Mouse (Mus musculus) ovary, postnatal 36 days (tissue): Measurements from ENCODE around the gene Scn3a.
A peak's percentile ranks its signal among the peaks of the same experiment; 100 is the strongest.

Source experiments
- DNase-seq: peaks from one replicate; pipeline ENCODE4 v3.0.0; 2022; ENCODE audit warnings: low spot score, mixed read lengths

Scn3a gene

GRCm38 (mm10) chr2:65566793-65567787 lies at the start of gene Scn3a:
Gene Scn3a (minus strand): TSS chr2:65567627.
- DNase-seq = peak; percentile 16

GRCm38 (mm10) chr2:65611887-65612286 lies 44.5 kb upstream of the Scn3a start:
- no peak for DNase-seq

DNA sequence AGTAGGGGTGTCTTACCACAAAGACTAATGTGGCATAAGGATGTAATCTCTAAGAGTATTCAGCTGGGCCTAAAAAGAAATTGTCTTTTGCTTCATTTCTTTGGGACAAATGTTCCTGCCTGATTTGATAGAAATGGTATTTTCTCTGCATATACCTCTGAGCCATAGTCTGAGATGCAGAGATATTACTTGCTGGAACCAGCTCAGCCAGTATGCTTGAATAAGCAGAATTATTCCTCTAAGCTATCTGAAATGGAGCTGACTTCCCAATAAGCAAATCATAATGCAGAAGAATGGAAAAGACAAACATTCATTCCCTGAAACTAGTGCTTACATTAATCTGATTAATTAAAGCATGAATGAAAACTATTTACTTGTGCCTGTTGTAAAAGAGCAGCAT lies 40.4 kb upstream of the Scn3a start:
- DNase-seq = no peak

DNA sequence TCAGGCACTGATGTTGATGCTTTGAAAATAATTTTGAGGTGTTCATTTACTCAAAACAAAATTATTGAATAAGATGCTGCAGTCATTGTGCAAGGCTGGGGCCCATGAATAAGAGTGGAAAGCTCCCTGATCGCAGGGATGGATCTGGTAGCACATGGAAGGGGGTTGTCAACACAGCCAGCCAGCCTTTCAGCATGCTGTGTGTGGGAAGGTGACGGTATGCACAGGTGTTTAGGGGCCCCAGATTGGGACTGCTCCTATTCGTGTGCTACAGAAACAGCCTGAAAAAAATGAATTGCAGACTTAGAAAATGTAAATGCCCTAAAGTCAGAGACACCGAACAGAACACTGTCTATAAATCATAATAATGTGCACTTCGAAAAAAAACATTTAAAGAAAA lies 20.3 kb upstream of the Scn3a start:
- DNase-seq = no peak

GRCm38 (mm10) chr2:65567925-65568324 lies 498 bp upstream of the Scn3a start:
- DNase-seq = no peak

GRCm38 (mm10) chr2:65563898-65564297 lies 3.5 kb downstream of the Scn3a start:
- no peak for DNase-seq

DNA sequence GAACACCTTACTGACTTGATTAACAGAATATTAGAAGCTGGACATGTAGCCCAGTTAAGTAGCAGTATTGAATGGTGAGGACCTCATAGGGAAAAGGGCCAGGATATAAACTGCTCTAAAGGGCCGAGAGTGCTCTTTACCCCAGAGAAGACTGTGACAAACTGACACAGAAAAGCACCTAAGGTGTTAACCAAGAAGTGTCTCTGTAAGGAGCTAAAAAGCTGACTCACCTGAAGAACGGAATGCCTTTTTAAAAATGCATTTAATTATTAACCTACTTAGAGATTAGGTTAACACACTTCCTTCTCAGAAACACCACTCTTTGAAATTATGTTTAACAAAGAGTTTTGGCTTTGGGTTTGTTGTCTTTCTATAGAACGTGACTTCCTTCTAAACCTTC lies 9.7 kb downstream of the Scn3a start:
- DNase-seq = no peak

DNA sequence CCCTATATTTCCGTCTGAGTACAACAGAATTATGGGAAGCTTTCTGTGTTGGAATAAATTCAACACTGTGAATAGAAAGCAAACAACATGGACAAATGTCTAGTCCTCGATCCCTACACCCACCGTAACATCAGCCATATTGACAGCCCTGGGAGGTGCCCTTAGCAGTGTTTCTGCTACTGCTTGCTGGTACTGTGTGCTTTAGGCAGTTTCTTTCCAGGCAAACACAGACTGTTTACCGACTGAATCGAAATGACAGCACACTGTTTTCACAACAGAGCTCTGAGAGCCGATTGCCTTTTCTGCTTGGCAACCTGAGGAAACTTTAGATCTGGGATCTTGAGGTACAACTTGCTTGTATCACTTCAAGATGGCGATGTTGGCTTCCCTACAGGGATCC lies 12.8 kb downstream of the Scn3a start:
- no peak for DNase-seq

DNA sequence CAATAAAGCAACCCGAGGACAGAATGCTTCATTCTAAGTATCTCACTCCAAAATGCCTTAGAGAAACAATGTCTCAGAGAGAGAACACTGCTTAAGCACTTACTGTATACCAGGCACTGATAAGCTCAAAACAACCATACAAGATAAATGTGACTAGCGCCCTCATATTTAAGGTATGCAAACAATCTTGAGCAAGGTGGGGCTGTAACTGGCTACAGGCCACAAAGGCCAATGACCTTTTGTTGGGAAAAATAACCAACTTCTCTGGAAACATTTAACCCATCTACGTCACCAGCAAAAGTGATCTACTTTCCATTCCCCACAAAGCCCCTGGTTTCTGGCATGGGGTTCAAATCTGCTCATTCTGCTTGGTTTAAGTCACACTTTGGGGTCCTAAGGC lies 14.0 kb downstream of the Scn3a start:
- no peak for DNase-seq

DNA sequence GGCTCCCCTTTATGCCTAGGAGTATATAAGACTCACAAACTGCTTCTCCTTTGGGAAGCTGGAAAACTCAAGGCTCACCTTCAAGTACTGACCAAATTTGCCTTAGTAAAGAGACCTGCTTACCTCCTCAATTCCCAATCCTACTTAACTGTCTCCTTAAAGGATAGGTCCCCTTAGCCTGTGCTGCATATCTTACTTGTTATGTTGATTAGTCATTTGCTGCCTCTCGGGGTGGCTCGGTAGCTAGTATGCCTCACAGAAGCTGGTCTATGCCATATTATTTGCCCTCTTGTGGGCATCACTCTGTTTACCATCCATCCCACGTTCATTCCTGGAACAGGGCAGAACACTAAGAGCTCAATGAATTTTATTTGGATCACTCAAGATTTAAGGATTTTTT lies 14.7 kb downstream of the Scn3a start:
- no peak for DNase-seq

DNA sequence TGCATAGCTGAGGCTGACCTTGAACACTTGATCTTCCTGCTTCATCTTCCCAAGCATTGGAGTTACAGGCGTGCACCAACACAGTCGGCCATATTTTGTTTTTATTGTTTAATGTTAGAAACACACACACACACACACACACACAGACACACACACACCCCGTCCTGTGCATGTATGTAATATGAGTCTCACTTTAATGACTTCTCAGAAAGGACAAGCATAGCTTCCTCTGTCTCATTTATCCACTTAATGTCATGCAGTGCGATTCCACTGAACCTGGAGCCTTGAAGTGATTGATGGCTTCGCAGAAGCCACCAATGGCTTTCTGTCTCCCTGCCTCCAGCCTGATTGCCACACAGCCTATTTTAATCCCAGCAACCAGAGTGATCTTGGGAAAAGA lies 15.2 kb downstream of the Scn3a start:
- DNase-seq = no peak

DNA sequence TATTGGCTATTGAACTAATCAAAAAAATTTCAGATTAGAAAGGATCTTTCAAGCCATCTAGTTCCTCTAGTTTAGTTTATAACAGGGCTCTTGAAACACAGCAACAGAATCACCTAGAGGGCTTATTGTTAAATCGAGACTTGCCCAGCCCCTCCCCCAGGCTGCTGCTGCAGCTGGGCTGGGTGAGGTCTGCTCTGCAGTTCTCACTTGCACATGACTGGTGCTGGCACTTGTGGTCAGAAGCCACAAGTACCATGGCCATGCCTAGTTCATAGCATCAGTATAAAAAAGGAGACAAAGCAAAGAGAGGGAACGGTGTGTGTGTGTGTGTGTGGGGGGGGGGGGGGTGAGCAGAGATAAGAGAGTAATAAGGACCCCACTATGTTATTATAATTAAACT lies 15.7 kb downstream of the Scn3a start:
- DNase-seq = no peak

- no peak for DNase-seq
These were observed 16.9 kb downstream of the Scn3a start for GRCm38 (mm10) chr2:65550564-65550963.

DNA sequence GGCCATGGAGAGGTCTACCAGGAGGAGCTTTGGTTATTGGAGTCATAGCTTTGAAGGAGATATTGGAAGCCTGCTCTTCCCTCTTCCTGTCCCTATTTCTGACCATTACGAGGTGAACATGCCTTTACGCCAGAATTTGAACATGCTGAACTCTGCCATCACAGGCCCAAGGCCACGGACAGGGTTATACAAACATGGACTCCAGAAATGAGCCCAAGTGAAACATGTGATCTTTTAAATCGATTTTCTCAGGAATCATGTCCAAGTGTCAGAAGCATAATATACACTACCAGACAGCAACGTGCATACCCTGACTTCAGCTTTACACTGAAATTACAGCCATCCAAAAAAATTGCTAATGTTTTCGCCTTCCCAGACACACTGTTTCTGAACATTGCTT lies 18.8 kb downstream of the Scn3a start:
- DNase-seq = no peak

DNA sequence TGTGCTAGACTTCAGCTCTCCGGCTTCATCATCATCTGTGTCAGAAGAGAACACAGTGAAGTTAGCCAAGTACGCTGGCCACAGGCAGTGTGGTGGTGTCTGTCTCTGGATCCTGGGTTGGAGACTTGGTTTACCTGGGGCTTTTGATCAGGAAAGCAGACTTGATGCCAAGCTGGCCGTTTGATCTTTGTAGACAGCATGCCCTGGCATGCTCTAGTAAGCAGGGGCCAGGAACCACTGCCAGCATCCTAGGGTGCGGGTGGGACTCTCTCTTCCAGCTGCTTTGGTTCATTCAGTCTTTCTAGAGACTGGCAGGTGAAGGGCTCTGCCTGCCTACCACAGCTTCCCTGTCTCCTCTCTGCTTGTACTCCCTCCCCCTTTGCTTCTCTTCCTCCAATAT lies 20.1 kb downstream of the Scn3a start:
- DNase-seq = no peak

DNA sequence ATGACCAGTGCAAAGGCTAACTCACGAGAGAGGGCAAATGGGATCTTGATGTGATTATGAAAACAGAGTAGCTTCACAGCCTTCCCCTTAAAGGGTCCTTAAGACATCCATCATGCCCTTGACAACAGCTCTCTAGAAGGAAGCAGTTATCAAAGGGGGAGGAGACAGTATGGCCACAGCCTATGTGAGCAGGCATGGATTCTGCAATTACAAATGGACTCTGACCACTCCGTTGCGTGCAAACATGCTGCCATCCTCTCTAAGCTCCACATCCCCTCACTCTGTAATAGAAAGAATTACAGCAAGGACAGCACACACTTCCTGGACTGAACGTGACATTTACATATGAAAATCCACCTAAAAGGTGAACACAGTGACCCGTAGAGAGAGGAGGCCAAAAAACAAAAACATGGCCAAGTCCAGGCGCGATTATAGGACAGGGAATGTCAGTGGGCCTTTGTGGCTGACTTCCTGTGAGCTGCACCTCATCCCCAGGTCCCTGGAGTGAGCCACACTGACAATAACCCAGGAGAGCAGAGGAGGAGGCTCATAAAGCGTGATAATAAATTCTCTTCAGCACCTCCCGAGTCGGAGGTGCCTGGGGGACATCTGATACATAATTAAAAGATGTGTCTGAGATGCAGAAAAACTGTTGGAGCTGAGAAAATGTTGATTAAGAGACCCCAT lies 24.4 kb downstream of the Scn3a start:
- no peak for DNase-seq

DNA sequence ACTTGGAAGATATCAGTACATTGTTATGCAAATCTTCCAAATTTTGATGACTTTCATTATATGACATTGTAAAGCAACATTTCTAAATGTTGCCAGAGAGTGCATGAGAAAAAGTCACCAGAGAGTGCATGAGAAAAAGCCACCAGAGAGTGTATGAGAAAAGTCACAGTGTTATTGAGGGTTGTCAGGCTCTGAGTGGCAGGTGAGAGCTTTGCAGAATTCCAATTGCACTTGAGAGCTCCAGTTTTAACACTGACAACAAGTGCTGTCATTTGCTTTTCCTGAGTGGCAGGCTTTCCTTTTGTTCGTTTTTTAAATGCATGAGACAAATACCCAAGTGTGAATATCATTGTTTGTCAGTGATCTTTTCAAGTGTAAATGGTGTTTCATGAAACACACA lies 25.6 kb downstream of the Scn3a start:
- no peak for DNase-seq

GRCm38 (mm10) chr2:65538436-65538835 lies 29.0 kb downstream of the Scn3a start:
- DNase-seq = no peak

DNA sequence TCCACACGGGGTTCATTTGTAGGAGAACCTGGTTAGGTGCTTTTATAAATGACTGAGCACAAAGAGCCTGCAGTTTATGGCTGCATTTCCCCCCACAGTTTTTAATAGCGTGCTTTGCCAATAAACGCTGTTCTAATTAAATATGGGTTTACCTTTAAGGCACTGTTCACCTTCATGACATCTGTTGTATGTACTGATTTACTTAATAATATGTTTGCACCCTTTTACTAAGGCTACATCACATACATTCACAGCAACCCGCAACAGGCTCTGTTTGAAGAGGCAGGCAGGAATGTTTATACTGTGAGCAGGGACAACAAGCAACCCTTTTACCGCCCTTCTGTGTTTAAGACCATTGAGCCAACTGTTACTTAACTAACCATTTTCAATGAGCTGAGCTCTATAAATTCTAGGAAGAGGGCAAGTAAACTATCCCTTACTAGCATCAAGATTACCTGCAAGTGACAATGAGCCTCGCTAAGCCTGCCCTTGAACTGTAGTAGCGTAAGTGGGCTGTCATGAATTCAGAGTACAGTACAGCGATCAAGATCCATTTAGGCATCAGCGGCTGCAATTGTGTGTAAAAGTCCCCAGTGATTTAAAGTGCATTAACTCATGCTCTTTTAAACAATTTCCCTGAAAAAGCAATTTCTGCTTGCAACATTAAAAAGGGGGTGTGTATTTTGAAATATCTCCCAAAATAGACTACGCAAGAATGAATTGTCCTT lies 35.1 kb downstream of the Scn3a start:
- no peak for DNase-seq

- no peak for DNase-seq
These were observed 38.3 kb downstream of the Scn3a start for GRCm38 (mm10) chr2:65529148-65529547.

DNA sequence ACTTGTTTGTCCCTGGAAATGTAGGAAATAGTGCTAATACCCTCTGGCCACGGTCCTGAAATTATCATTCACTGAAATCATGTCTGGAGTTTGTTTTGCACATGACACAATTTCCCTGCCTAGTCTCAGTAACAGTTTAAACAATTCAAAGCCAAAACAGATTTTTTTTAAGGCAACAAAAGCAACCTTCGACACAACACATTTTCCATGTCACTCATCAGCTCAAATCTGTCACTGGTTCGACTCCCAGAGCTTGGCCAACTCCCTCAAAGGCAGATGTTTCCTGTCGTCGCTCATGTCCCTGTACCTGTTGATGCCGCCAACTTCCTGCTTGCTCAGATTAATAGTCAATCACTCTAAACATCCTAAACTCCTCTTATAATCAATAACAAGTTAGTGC lies 50.7 kb downstream of the Scn3a start:
- no peak for DNase-seq

DNA sequence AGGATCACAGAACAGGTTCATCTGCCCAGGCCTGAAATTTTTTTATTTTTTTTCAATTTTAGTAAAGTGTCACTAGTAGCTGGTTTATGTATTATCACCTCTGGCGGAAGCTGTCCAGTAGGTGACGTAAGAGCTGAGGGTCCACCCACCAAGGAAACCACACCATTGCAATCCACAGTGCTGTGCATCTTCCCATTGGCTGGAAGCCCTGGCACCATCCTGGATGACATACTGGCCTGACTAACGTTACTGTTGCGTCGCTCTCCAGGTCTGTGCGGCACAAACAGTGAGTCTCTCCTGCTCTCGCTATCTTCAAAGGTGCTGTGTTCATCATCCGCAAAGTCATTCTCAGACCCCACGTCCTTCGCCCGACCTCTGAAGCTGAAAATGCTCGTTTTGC lies 59.2 kb downstream of the Scn3a start:
- DNase-seq = no peak

- DNase-seq = no peak
These were observed 77.0 kb downstream of the Scn3a start for GRCm38 (mm10) chr2:65490450-65490849.
